Mouse (Mus musculus): ENCODE measurements around the gene Numb. TPM values are rescaled to one million over a fixed set of nuclear protein-coding genes. Genes with fewer than 3 reads are reported as not detected.
A peak's percentile ranks its signal among the peaks of the same experiment; 100 is the strongest.

Numb gene
- polyA plus RNA-seq, 1 experiment from 2014 or later = 19.9 TPM

- WGBS = 60% methylated on average over 7 of the region's 7 CpGs
- H3K9me3 ChIP-seq (ENCODE audit: control insufficient read depth, low read length) = no peaks in the 10 kb centered on the region
- no peak overlapping the region for H3K4me3 ChIP-seq (ENCODE audit: low read depth, low read length)
- H3K4me2 ChIP-seq (replicated peaks; ENCODE audit: low read depth) = no peak overlapping the region
- no peaks in the 10 kb centered on the region for H3K4me1 ChIP-seq (replicated peaks; ENCODE audit: control insufficient read depth, insufficient read depth)
- ATAC-seq (ENCODE audit: low FRiP score, low TSS enrichment) (no peak), DNase-seq (ENCODE audit: low spot score) (peak; percentile 58)
- no peak overlapping the region for H3K27ac ChIP-seq (replicated peaks)
- H3K27me3 ChIP-seq (ENCODE audit: control insufficient read depth, insufficient read depth, low read length) = no peaks in the 10 kb centered on the region
- no peak overlapping the region for H3K9ac ChIP-seq (ENCODE audit: low read length)
- H3K36me3 ChIP-seq (ENCODE audit: control insufficient read depth, insufficient read depth, low read length) = no peaks in the 10 kb centered on the region
- no peak for TF ChIP-seq EP300 (optimal IDR thresholded peaks at IDR 0.05)
- no peak for TF ChIP-seq CTCF (IDR thresholded peaks at IDR 0.05; ENCODE audit: low read depth)
These were observed 3.5 kb upstream of the Numb start for GRCm38 (mm10) chr12:83925160-83925703.

- no peak overlapping the region for H3K9ac ChIP-seq (ENCODE audit: low read length)
- H3K36me3 ChIP-seq (ENCODE audit: control insufficient read depth, insufficient read depth, low read length) = no peaks in the 10 kb centered on the region
- no peaks in the 10 kb centered on the region for H3K9me3 ChIP-seq (ENCODE audit: control insufficient read depth, low read length)
- H3K27me3 ChIP-seq (ENCODE audit: control insufficient read depth, insufficient read depth, low read length) = no peaks in the 10 kb centered on the region
- DNase-seq (ENCODE audit: low spot score) (no peak), ATAC-seq (ENCODE audit: low FRiP score, low TSS enrichment) (no peak)
- no peak for TF ChIP-seq EP300 (optimal IDR thresholded peaks at IDR 0.05)
- no peak for TF ChIP-seq CTCF (IDR thresholded peaks at IDR 0.05; ENCODE audit: low read depth)
- WGBS = 81% methylated on average over 3 of the region's 3 CpGs
- H3K27ac ChIP-seq (replicated peaks) = no peak overlapping the region
- no peaks in the 10 kb centered on the region for H3K4me1 ChIP-seq (replicated peaks; ENCODE audit: control insufficient read depth, insufficient read depth)
- no peak overlapping the region for H3K4me2 ChIP-seq (replicated peaks; ENCODE audit: low read depth)
- H3K4me3 ChIP-seq (ENCODE audit: low read depth, low read length) = no peak overlapping the region
These were observed 2.6 kb upstream of the Numb start for GRCm38 (mm10) chr12:83924332-83924731.

- H3K4me1 ChIP-seq (replicated peaks; ENCODE audit: control insufficient read depth, insufficient read depth) = no peaks in the 10 kb centered on the region
- H3K27ac ChIP-seq (replicated peaks) = no peak overlapping the region
- H3K36me3 ChIP-seq (ENCODE audit: control insufficient read depth, insufficient read depth, low read length) = no peaks in the 10 kb centered on the region
- ATAC-seq (ENCODE audit: low FRiP score, low TSS enrichment) (no peak), DNase-seq (ENCODE audit: low spot score) (no peak)
- H3K27me3 ChIP-seq (ENCODE audit: control insufficient read depth, insufficient read depth, low read length) = no peaks in the 10 kb centered on the region
- H3K4me3 ChIP-seq (ENCODE audit: low read depth, low read length) = no peak overlapping the region
- TF ChIP-seq CTCF (IDR thresholded peaks at IDR 0.05; ENCODE audit: low read depth) (no peak), EP300 (optimal IDR thresholded peaks at IDR 0.05) (no peak)
- no peaks in the 10 kb centered on the region for H3K9me3 ChIP-seq (ENCODE audit: control insufficient read depth, low read length)
- WGBS = 63% methylated on average over 1 of the region's 1 CpGs
- H3K9ac ChIP-seq (ENCODE audit: low read length) = no peak overlapping the region
- H3K4me2 ChIP-seq (replicated peaks; ENCODE audit: low read depth) = no peak overlapping the region
These were observed 1.7 kb upstream of the Numb start for GRCm38 (mm10) chr12:83923486-83923859.

GRCm38 (mm10) chr12:83922724-83923485 lies 1.2 kb upstream of the Numb start:
- ATAC-seq (ENCODE audit: low FRiP score, low TSS enrichment) = no peak
- H3K27me3 ChIP-seq (ENCODE audit: control insufficient read depth, insufficient read depth, low read length) = no peaks in the 10 kb centered on the region
- H3K36me3 ChIP-seq (ENCODE audit: control insufficient read depth, insufficient read depth, low read length) = no peaks in the 10 kb centered on the region
- H3K4me3 ChIP-seq (ENCODE audit: low read depth, low read length) = peak overlapping the region; percentile 98
- peak overlapping the region; percentile 50 for H3K4me2 ChIP-seq (replicated peaks; ENCODE audit: low read depth)
- no peaks in the 10 kb centered on the region for H3K9me3 ChIP-seq (ENCODE audit: control insufficient read depth, low read length)
- H3K4me1 ChIP-seq (replicated peaks; ENCODE audit: control insufficient read depth, insufficient read depth) = no peaks in the 10 kb centered on the region
- peak overlapping the region; percentile 69 for H3K27ac ChIP-seq (replicated peaks)
- no peak for DNase-seq (ENCODE audit: low spot score)
- TF ChIP-seq EP300 (optimal IDR thresholded peaks at IDR 0.05) = no peak
- H3K9ac ChIP-seq (ENCODE audit: low read length) = peak overlapping the region; percentile 64
- 24% methylated on average over 8 of the region's 8 CpGs for WGBS

- H3K9me3 ChIP-seq (ENCODE audit: control insufficient read depth, low read length) = no peaks in the 10 kb centered on the region
- peak overlapping the region; percentile 98 for H3K4me3 ChIP-seq (ENCODE audit: low read depth, low read length)
- no peaks in the 10 kb centered on the region for H3K36me3 ChIP-seq (ENCODE audit: control insufficient read depth, insufficient read depth, low read length)
- peak overlapping the region; percentile 94 for H3K9ac ChIP-seq (ENCODE audit: low read length)
- no peaks in the 10 kb centered on the region for H3K4me1 ChIP-seq (replicated peaks; ENCODE audit: control insufficient read depth, insufficient read depth)
- peak overlapping the region; percentile 78 for H3K4me2 ChIP-seq (replicated peaks; ENCODE audit: low read depth)
- H3K27me3 ChIP-seq (ENCODE audit: control insufficient read depth, insufficient read depth, low read length) = no peaks in the 10 kb centered on the region
- DNase-seq (ENCODE audit: low spot score) (no peak), ATAC-seq (ENCODE audit: low FRiP score, low TSS enrichment) (no peak; the same call in 1 of the 2 replicates)
- H3K27ac ChIP-seq (replicated peaks) = peak overlapping the region; percentile 91
- 3% methylated on average over 30 of the region's 31 CpGs for WGBS
- TF ChIP-seq EP300 (optimal IDR thresholded peaks at IDR 0.05) (no peak), CTCF (IDR thresholded peaks at IDR 0.05; ENCODE audit: low read depth) (no peak)
These were observed 853 bp downstream of the Numb start for GRCm38 (mm10) chr12:83920721-83921441.

GRCm38 (mm10) chr12:83916884-83917283 lies 4.8 kb downstream of the Numb start:
- no peaks in the 10 kb centered on the region for H3K9me3 ChIP-seq (ENCODE audit: control insufficient read depth, low read length)
- no peak overlapping the region for H3K4me3 ChIP-seq (ENCODE audit: low read depth, low read length)
- TF ChIP-seq EP300 (optimal IDR thresholded peaks at IDR 0.05) = no peak
- TF ChIP-seq CTCF (IDR thresholded peaks at IDR 0.05; ENCODE audit: low read depth) = no peak
- no peak for DNase-seq (ENCODE audit: low spot score)
- no peaks in the 10 kb centered on the region for H3K27me3 ChIP-seq (ENCODE audit: control insufficient read depth, insufficient read depth, low read length)
- 61% methylated on average over 9 of the region's 9 CpGs for WGBS
- no peak overlapping the region for H3K4me2 ChIP-seq (replicated peaks; ENCODE audit: low read depth)
- no peak overlapping the region for H3K27ac ChIP-seq (replicated peaks)
- no peak overlapping the region for H3K9ac ChIP-seq (ENCODE audit: low read length)
- H3K4me1 ChIP-seq (replicated peaks; ENCODE audit: control insufficient read depth, insufficient read depth) = no peaks in the 10 kb centered on the region
- H3K36me3 ChIP-seq (ENCODE audit: control insufficient read depth, insufficient read depth, low read length) = no peaks in the 10 kb centered on the region
- no peak for ATAC-seq (ENCODE audit: low FRiP score, low TSS enrichment)

Measured in stomach, postnatal 0 days (tissue).